Mouse (Mus musculus): ENCODE measurements at regions not wholly inside any gene's neighbourhood (a gene's known extent, or its start where the extent isn't known, plus 50 kb on each side); places are given as distances from the start of the nearest gene placed in this dataset.
A peak's percentile ranks its signal among the peaks of the same experiment; 100 is the strongest.

DNA sequence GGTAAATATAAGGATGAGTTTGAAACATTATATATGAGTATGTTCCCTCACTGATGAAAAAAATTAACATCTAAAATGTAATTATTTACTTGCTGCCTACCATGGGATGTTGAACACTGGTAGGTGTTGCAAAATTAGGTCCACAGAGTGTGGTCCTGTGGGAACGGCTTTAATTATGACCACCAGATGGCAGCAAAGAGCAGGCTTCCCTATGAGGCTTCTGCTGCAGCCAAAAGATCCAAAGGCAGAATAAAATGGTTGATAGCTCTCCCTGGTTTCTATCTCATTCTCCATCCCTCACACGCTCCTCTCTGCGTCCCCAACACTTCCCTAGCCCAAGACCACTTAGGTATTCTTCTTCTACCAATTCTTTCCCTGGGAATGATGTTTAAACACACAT lies 54.6 kb upstream of the Cit start:
- Histone ChIP-seq H3K4me2 (replicated peaks; ENCODE audit: low read depth) (no peak overlapping the region), H3K9me3 (ENCODE audit: control insufficient read depth) (no peaks in the 10 kb centered on the region), H3K36me3 (ENCODE audit: control insufficient read depth, insufficient read depth) (no peaks in the 10 kb centered on the region), H3K9ac (ENCODE audit: low read depth, low read length) (no peak overlapping the region), H3K4me1 (replicated peaks; ENCODE audit: control insufficient read depth, insufficient read depth, low read length) (no peaks in the 10 kb centered on the region), H3K27me3 (replicated peaks; ENCODE audit: control insufficient read depth, insufficient read depth, low read length) (no peaks in the 10 kb centered on the region), H3K4me3 (ENCODE audit: low read depth, low read length) (no peak overlapping the region), H3K27ac (ENCODE audit: low read depth, low read length) (no peak overlapping the region)
- peak; percentile 93 for TF ChIP-seq CTCF (IDR thresholded peaks at IDR 0.05; ENCODE audit: low read depth)
- WGBS, result 7% methylated on average over 3 of the region's 3 CpGs
- no peak for ATAC-seq
